Mouse (Mus musculus): ENCODE data around the gene Prkar2b. TPM values are rescaled to one million over a fixed set of nuclear protein-coding genes. Genes with fewer than 3 reads are reported as not detected.
A peak's percentile ranks its signal among the peaks of the same experiment; 100 is the strongest.

Gene Prkar2b
- polyA plus RNA-seq, 1 experiment from 2014 or later: 78.2 TPM

- Histone ChIP-seq H3K4me2 (replicated peaks) (no peak overlapping the region), H3K27ac (no peak overlapping the region), H3K9me3 (no peaks in the 10 kb centered on the region), H3K4me3 (no peak overlapping the region), H3K9ac (no peak overlapping the region), H3K36me3 (no peaks in the 10 kb centered on the region), H3K27me3 (replicated peaks) (no peaks in the 10 kb centered on the region), H3K4me1 (no peaks in the 10 kb centered on the region)
- no peak for ATAC-seq (ENCODE audit: low FRiP score, low read depth)
- 88% methylated on average over 3 of the region's 3 CpGs for WGBS
Measured at GRCm38 (mm10) chr12:32086874-32087273, 25.8 kb upstream of the Prkar2b start.

DNA sequence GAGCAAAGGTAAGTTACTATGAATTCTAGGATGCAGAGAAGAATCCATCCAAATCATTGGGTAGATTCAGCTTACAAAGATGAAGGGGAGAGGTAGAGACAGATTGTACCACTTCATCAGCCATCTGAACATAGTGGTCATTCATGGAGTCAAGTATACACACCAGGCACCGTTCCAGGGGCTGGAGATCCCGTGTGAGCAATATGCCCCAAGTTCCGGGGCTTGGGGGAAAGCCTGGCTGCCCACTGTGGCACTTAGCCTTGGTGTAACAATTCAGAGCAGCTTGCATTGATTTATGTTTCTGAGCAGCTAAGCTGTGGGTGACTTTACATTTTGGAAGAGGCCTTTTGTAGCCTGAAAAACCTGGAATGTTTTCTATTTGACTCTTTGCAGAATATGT lies 24.8 kb upstream of the Prkar2b start:
- H3K9ac ChIP-seq: no peak overlapping the region
- H3K27me3 ChIP-seq (replicated peaks): no peaks in the 10 kb centered on the region
- H3K9me3 ChIP-seq: no peaks in the 10 kb centered on the region
- no peak for ATAC-seq (ENCODE audit: low FRiP score, low read depth)
- no peak overlapping the region for H3K4me3 ChIP-seq
- WGBS: 69% methylated on average over 3 of the region's 3 CpGs
- H3K4me1 ChIP-seq: no peaks in the 10 kb centered on the region
- no peak overlapping the region for H3K27ac ChIP-seq
- H3K36me3 ChIP-seq: no peaks in the 10 kb centered on the region
- H3K4me2 ChIP-seq (replicated peaks): no peak overlapping the region

GRCm38 (mm10) chr12:32085189-32085588 lies 24.1 kb upstream of the Prkar2b start:
- Histone ChIP-seq H3K4me3 (no peak overlapping the region), H3K4me1 (no peaks in the 10 kb centered on the region), H3K27ac (no peak overlapping the region), H3K4me2 (replicated peaks) (no peak overlapping the region), H3K9ac (no peak overlapping the region), H3K36me3 (no peaks in the 10 kb centered on the region), H3K9me3 (no peaks in the 10 kb centered on the region), H3K27me3 (replicated peaks) (no peaks in the 10 kb centered on the region)
- ATAC-seq (ENCODE audit: low FRiP score, low read depth): no peak

- H3K4me2 ChIP-seq (replicated peaks): no peak overlapping the region
- WGBS: 65% methylated on average over 5 of the region's 5 CpGs
- ATAC-seq (ENCODE audit: low FRiP score, low read depth): no peak
- H3K4me1 ChIP-seq: no peaks in the 10 kb centered on the region
- H3K27me3 ChIP-seq (replicated peaks): no peaks in the 10 kb centered on the region
- H3K9ac ChIP-seq: no peak overlapping the region
- H3K9me3 ChIP-seq: no peaks in the 10 kb centered on the region
- H3K36me3 ChIP-seq: no peaks in the 10 kb centered on the region
- H3K4me3 ChIP-seq: no peak overlapping the region
- H3K27ac ChIP-seq: no peak overlapping the region
Measured at GRCm38 (mm10) chr12:32084601-32085000, 23.5 kb upstream of the Prkar2b start.

DNA sequence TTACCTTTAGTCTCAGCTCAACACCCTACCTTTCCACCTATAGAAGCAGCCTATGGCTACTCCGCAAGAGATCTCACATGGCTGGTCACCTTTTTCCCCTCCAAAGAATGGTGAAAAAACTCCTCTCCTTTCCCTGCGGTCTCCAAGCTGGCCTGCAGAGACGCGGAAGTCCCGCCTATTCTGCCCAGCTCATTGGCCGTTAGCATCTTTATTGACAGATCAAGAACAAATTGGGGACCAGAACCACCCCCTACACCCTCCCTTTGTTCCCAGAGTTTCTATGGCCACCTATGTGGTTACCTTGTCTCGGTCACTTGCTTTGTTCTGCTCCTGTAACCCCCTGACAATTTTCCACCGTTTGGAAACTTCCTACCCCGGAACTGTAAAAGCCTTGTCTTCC lies 19.6 kb upstream of the Prkar2b start:
- 81% methylated on average over 9 of the region's 9 CpGs for WGBS
- Histone ChIP-seq H3K27ac (no peak overlapping the region), H3K4me2 (replicated peaks) (no peak overlapping the region), H3K4me1 (no peaks in the 10 kb centered on the region), H3K36me3 (no peaks in the 10 kb centered on the region), H3K9me3 (no peaks in the 10 kb centered on the region), H3K4me3 (no peak overlapping the region), H3K9ac (no peak overlapping the region), H3K27me3 (replicated peaks) (no peaks in the 10 kb centered on the region)
- no peak for ATAC-seq (ENCODE audit: low FRiP score, low read depth)

DNA sequence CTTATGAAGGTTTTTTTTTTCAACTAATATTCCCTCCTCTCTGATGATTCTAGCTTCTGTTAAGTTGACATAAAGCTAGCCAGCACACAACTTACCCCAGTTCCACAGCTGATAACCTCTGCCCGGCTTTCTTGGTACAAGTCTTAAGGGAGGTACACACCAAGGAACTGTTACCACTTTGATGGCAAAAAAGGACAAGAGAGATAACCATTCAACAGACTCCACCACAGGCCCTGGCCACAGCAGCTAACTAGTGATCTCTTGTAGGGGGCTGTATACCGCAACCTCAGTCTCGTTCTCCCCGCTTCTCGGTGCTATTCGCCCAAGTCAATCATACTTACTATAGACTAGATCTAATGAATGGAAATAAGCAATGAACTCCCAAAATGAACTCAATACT lies 16.3 kb upstream of the Prkar2b start:
- Histone ChIP-seq H3K4me3 (no peak overlapping the region), H3K9me3 (no peaks in the 10 kb centered on the region), H3K27ac (no peak overlapping the region), H3K4me1 (no peaks in the 10 kb centered on the region), H3K36me3 (no peaks in the 10 kb centered on the region), H3K4me2 (replicated peaks) (no peak overlapping the region), H3K9ac (no peak overlapping the region), H3K27me3 (replicated peaks) (no peaks in the 10 kb centered on the region)
- no peak for ATAC-seq (ENCODE audit: low FRiP score, low read depth)
- 95% methylated on average over 6 of the region's 6 CpGs for WGBS

- Histone ChIP-seq H3K4me1 (no peaks in the 10 kb centered on the region), H3K9ac (no peak overlapping the region), H3K4me3 (no peak overlapping the region), H3K4me2 (replicated peaks) (no peak overlapping the region), H3K36me3 (no peaks in the 10 kb centered on the region), H3K27me3 (replicated peaks) (no peaks in the 10 kb centered on the region), H3K9me3 (no peaks in the 10 kb centered on the region), H3K27ac (no peak overlapping the region)
- ATAC-seq (ENCODE audit: low FRiP score, low read depth): no peak
- WGBS: 81% methylated on average over 10 of the region's 10 CpGs
Measured at GRCm38 (mm10) chr12:32075831-32076715, 15.0 kb upstream of the Prkar2b start.

- Histone ChIP-seq H3K36me3 (no peaks in the 10 kb centered on the region), H3K4me2 (replicated peaks) (no peak overlapping the region), H3K9ac (no peak overlapping the region), H3K9me3 (no peaks in the 10 kb centered on the region), H3K27me3 (replicated peaks) (no peaks in the 10 kb centered on the region), H3K4me1 (no peaks in the 10 kb centered on the region), H3K4me3 (no peak overlapping the region), H3K27ac (no peak overlapping the region)
- no peak for ATAC-seq (ENCODE audit: low FRiP score, low read depth)
- 52% methylated on average over 6 of the region's 6 CpGs for WGBS
Measured at GRCm38 (mm10) chr12:32074271-32074670, 13.2 kb upstream of the Prkar2b start.

DNA sequence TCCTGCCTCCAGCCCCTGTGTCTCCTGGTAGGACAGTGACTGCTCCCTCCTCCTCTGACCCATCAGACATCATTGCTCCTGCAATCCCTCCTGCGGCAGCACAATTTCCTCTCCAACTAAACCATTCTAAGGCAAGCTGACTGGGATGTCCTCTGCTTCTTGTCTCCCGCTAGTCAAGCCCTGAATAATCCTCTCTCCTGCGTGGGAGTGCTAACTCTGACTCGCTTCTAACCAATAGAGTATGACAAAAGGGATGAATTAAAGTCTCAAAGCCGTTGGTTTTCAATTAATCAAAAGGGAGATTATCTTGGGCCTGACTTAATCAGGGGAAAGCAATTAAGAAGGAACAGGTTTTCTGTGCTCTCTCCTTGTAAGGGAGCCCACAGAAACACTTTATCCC lies 4.9 kb upstream of the Prkar2b start:
- Histone ChIP-seq H3K4me1 (no peaks in the 10 kb centered on the region), H3K4me3 (no peak overlapping the region), H3K27me3 (replicated peaks) (no peaks in the 10 kb centered on the region), H3K9ac (no peak overlapping the region), H3K9me3 (no peaks in the 10 kb centered on the region), H3K27ac (no peak overlapping the region), H3K4me2 (replicated peaks) (no peak overlapping the region), H3K36me3 (no peaks in the 10 kb centered on the region)
- ATAC-seq (ENCODE audit: low FRiP score, low read depth): no peak
- WGBS: 51% methylated on average over 5 of the region's 5 CpGs

GRCm38 (mm10) chr12:32060247-32061089 lies 628 bp downstream of the Prkar2b start:
- Histone ChIP-seq H3K4me3 (peak overlapping the region; percentile 78), H3K27ac (peak overlapping the region; percentile 95), H3K36me3 (no peaks in the 10 kb centered on the region), H3K4me1 (peaks cover 8% of the 10 kb centered on the region; the same call in 1 of the 2 replicates), H3K4me2 (replicated peaks) (peak overlapping the region; percentile 78), H3K9me3 (no peaks in the 10 kb centered on the region), H3K27me3 (replicated peaks) (no peaks in the 10 kb centered on the region), H3K9ac (peak overlapping the region; percentile 94)
- ATAC-seq (ENCODE audit: low FRiP score, low read depth): peak; percentile 80
- under 1% methylated on average over 59 of the region's 66 CpGs for WGBS

DNA sequence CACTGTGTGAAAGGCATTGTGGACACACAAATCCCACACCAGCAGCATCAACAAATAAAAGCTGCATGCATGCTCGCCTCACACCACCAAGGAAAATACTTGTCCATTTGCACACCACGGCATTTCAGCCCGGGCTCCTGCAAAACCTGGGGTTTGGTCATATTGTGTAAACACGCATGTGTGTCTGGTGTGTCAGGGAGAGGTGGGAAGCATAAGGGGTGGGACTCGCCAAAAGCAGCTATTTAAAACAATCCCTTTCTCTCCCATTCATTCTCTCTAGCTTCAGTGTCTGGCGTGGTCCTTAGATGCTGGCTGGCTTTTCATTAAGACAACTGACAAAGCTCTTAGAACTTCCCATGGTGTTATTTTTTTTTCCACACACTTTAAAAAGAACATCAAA lies 1.4 kb downstream of the Prkar2b start:
- Histone ChIP-seq H3K9me3 (no peaks in the 10 kb centered on the region), H3K36me3 (no peaks in the 10 kb centered on the region), H3K9ac (peak overlapping the region; percentile 94), H3K4me3 (peak overlapping the region; percentile 78), H3K4me2 (replicated peaks) (peak overlapping the region; percentile 78), H3K27me3 (replicated peaks) (no peaks in the 10 kb centered on the region), H3K4me1 (peaks cover 11% of the 10 kb centered on the region), H3K27ac (no peak overlapping the region)
- 3% methylated on average over 6 of the region's 6 CpGs for WGBS
- ATAC-seq (ENCODE audit: low FRiP score, low read depth): no peak

GRCm38 (mm10) chr12:32059135-32059534 lies 2.0 kb downstream of the Prkar2b start:
- Histone ChIP-seq H3K4me2 (replicated peaks) (peak overlapping the region; percentile 78), H3K36me3 (no peaks in the 10 kb centered on the region), H3K9ac (peak overlapping the region; percentile 94; the same call in 1 of the 2 replicates), H3K27me3 (replicated peaks) (no peaks in the 10 kb centered on the region), H3K4me3 (peak overlapping the region; percentile 78), H3K4me1 (peaks cover 15% of the 10 kb centered on the region), H3K9me3 (no peaks in the 10 kb centered on the region), H3K27ac (no peak overlapping the region)
- no peak for ATAC-seq (ENCODE audit: low FRiP score, low read depth)
- 28% methylated on average over 2 of the region's 2 CpGs for whole genome bisulfite sequencing
